Mouse (Mus musculus): ENCODE measurements at regions not wholly inside any gene's neighbourhood (a gene's known extent, or its start where the extent isn't known, plus 50 kb on each side); places are given as distances from the start of the nearest gene placed in this dataset.

DNA sequence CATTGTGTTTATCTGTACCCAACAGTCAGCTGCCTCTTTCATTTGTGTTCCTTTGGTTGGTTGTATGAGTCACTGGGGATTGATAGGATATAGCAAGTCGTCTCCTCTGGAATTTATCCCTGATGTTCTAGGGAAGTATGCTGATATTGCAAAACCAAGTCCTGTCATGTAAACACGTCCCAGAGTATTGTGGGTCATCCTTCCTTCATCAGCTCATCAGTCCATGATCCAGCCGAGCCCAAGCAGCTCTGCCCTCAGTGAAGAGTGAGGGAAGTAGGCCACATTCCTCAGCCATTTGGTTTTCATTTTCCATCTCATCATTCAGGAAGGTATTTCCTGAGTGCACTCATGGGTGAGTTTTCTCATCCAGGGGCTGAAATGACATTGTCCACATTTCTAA lies 54.3 kb upstream of the Ampd3 start:
- TF ChIP-seq CTCF (IDR thresholded peaks at IDR 0.05; ENCODE audit: low read depth, low read length) (no peak), POLR2A (IDR thresholded peaks at IDR 0.05; ENCODE audit: extremely low read depth, insufficient read depth, low read length) (no peak)
